Mouse (Mus musculus) lung, adult 2 months (tissue): ENCODE data around the gene Rftn1.

Experiments used
- CTCF ChIP-seq: fragments of 200-500 bp; IDR thresholded peaks from 2 replicates; pipeline ENCODE4 v1.5.1; 2011; ENCODE audit warnings: mild to moderate bottlenecking, low read length, control low read depth; ENCODE audit not compliant: insufficient read depth
- POLR2A ChIP-seq: fragments of 200-500 bp; IDR thresholded peaks from 2 replicates; pipeline ENCODE4 v1.6.1; 2011; ENCODE audit warnings: low read depth, mild to moderate bottlenecking, control low read depth, low read length, borderline replicate concordance; ENCODE audit errors: extremely low read depth

GRCm38 (mm10) chr17:50173368-50173767, 17.1 kb downstream of the Rftn1 start:
- TF ChIP-seq POLR2A (no peak), CTCF (no peak)
